Mouse (Mus musculus): ENCODE measurements at regions not wholly inside any gene's neighbourhood (a gene's known extent, or its start where the extent isn't known, plus 50 kb on each side); places are given as distances from the start of the nearest gene placed in this dataset. TPM values are rescaled to one million over a fixed set of nuclear protein-coding genes. Genes with fewer than 3 reads are reported as not detected.
A peak's percentile ranks its signal among the peaks of the same experiment; 100 is the strongest.

DNA sequence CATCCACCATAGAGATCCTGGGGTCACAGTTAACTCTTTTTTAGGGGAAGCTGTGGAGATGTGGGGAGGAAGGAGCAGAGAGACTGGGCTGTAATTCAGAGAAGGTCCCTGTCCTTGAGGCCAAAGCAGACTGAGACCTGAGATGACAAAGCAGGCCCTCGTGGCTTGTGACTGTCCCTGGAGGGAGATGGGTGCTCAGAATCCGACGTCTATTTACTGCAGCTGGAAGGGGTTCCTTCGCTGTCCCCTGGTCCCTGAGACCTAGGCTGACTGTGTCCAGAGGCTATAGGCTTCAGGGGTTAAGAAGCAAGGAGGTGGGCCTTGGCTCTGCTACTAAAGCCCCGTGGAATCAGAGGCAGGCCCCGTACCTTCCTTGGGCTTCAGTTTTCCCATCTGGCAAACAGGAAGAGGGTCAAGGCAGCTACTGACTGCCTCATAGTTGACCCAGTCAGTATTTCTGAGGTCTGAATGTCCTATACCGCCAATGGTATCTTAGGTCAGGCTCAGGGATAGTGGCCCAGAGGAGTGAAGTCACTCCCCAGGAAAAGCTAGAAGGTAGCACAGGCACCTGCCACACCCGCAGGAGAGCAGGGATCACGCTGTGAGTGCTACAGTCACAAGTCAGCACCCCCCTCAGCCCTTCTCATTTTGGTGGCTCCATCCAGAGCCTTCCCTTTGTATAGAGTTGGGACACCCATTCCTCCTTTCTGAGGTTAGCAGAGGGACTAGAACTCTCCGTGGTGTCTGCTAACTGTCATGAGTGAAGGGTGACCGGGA is 65.2 kb downstream of the Cstad start:
- Histone ChIP-seq H3K9me3 (ENCODE audit: control insufficient read depth, low read length) (no peaks in the 10 kb centered on the region), H3K4me1 (ENCODE audit: control insufficient read depth, insufficient read depth, low read length) (peaks cover 39% of the 10 kb centered on the region), H3K27ac (ENCODE audit: low read depth, low read length) (peak overlapping the region; percentile 98), H3K27me3 (ENCODE audit: control insufficient read depth, insufficient read depth, low read length) (peaks cover 12% of the 10 kb centered on the region; the same call in 1 of the 2 replicates), H3K36me3 (ENCODE audit: control insufficient read depth, insufficient read depth, low read length) (no peaks in the 10 kb centered on the region), H3K4me2 (ENCODE audit: low read depth) (no peak overlapping the region), H3K9ac (ENCODE audit: low read length) (peak overlapping the region; percentile 58), H3K4me3 (ENCODE audit: low read depth, low read length) (no peak overlapping the region)
- WGBS = 31% methylated on average over 11 of the region's 11 CpGs
- DNase-seq (ENCODE audit: low spot score) = no peak
- no peak for ATAC-seq (ENCODE audit: insufficient read depth, low FRiP score, low TSS enrichment)

DNA sequence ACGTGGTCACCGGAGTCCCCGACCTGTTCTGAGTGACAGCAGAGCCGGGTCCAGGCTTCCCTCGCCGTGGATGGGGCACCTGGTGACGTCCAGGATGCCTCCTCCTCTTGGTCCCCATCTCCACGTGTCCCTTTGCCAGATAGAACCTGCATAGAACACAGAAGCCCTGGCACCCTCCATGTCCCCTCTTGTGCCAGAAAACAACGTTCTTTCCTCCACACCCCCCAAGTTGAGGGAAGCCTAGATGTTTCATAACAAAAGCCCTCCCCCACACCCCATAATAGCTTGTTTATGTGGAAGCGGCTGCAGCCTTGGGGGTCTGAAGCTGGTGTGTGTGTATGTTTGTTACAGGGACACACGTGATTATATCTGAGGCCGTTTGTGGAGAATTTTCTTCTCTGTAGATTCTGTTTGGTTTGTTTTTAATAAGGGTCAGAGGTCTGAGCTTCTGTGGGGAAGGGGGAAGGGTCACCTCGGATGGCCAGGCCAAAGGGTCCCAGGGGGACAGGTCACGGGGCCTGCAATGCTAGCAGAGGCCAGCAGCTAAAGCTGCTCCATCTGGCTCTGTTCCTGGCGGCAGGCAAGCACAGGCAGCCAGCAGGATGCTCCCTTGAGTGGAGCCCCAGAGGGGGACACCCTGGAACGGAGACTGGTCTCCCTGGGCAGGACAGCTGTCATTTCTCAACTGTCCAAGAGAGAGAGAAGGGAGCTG is 64.2 kb downstream of the Cstad start:
- peak; percentile 74 for DNase-seq (ENCODE audit: low spot score)
- H3K4me3 ChIP-seq (ENCODE audit: low read depth, low read length) = no peak overlapping the region
- peak overlapping the region; percentile 58 for H3K9ac ChIP-seq (ENCODE audit: low read length)
- peaks cover 12% of the 10 kb centered on the region; the same call in 1 of the 2 replicates for H3K27me3 ChIP-seq (ENCODE audit: control insufficient read depth, insufficient read depth, low read length)
- H3K36me3 ChIP-seq (ENCODE audit: control insufficient read depth, insufficient read depth, low read length) = no peaks in the 10 kb centered on the region
- peak overlapping the region; percentile 43 for H3K4me2 ChIP-seq (ENCODE audit: low read depth)
- peak overlapping the region; percentile 98 for H3K27ac ChIP-seq (ENCODE audit: low read depth, low read length)
- 2% methylated on average over 16 of the region's 16 CpGs for WGBS
- peaks cover 41% of the 10 kb centered on the region for H3K4me1 ChIP-seq (ENCODE audit: control insufficient read depth, insufficient read depth, low read length)
- peak; percentile 35; the same call in 1 of the 2 replicates for ATAC-seq (ENCODE audit: insufficient read depth, low FRiP score, low TSS enrichment)
- no peaks in the 10 kb centered on the region for H3K9me3 ChIP-seq (ENCODE audit: control insufficient read depth, low read length)

Small RNA genes in the stretch of these regions (microRNA-seq; reads per million reads assigned to microRNA genes)
- gene Mir3089 = not detected

All from neural tube, embryonic 11.5 days (tissue).